Mouse (Mus musculus) CD4-positive helper T cell, adult 2 months (primary cell): Measurements from ENCODE around the gene Mphosph9.

ENCODE experiments used
- DNase-seq: peaks from one replicate; pipeline ENCODE4 v3.0.0-alpha.2; 2012; ENCODE audit warnings: low read depth, missing footprints, low spot score

Mphosph9 gene

DNA sequence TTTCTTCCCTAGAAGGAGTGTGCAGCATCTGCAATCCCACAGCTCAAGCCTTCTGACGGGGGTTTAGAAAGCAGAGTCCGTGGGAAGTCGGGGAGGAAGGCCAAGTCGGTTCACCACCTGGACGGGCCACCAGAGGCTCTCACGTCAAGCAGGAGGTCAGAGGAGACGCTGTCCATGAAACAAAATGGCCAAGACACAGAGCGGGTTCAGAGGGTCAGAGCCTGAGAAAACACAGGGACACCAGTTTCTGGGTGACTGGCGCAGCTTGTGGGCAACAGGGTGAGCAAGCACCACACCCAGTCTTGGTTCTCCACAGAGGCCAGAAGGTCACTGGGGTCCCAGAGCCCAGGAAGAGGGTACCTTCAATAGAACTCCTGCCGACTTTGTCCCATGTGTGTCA is 112.1 kb downstream of the Mphosph9 start:
- DNase-seq = no peak

DNA sequence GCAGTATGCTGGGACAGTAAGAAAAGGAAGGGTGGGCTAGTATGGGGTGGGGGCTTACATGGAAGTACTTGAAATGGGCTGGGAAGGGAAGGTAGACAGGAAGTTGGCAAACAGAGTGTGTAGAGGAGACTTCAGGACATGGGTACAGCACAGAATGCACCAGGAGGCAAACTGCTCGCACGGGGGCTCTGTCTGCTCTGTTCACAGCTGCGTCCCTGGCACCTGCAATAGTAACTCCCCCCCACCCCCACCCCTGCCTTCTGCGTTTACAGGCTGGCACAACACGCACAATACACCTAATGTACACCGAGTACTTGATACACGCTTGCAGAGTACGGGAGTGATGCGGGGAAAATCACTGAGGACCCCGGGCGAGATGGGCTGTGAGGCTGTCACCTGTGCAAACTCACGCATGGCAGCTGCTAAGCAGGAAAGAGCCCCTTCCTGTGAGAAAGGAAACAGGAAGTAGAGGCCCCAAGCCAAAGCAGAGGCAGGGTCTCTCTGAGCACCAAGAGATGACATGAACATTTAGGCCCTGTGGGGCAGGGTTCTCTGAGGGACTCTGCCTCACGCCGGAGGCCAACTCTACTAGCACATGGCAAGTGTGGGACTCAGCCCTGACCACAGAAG is 113.1 kb downstream of the Mphosph9 start:
- peak; percentile 77 for DNase-seq

DNA sequence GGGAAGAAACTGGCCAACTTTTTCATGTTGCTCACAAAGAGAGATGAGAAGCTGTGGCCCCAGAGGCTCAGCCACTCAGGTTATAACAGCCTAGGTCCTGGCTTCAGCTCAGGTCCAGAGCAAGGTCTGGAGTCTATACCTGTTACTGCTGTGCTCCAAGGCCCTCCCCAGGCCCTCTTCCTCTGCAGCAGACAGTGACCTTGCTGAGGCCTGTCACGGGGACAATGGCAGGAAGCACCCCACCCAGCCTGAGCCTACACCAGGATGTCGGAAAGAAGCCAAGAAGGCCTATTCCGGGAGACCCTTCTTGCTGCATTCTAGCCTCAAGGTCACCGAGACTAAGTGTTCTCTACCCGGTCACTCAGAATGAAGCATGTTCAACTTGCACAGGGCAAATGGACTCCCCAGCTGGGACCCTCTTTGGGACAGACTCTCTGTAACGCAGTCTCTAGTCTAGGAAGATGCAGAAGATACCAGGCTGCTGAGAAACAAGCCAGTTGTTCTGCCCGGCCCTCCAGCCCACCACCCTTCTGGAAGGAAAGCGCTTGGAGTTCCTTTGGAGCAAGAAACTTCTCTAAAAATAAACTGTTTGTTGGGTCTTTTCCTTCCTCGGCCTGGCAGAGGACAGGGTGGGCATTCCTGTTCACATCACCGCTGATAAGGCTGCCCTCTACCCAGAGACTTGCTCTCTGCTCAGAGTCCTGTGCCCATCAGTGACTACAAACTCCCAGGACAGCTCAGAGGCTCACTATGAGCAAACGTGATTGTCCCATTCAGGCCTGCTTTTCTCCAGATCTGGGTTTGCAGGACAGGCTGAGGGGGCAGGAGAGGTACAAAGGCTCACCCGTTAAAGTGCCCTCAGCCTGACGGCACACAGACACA is 113.9 kb downstream of the Mphosph9 start:
- peak; percentile 54 for DNase-seq

DNA sequence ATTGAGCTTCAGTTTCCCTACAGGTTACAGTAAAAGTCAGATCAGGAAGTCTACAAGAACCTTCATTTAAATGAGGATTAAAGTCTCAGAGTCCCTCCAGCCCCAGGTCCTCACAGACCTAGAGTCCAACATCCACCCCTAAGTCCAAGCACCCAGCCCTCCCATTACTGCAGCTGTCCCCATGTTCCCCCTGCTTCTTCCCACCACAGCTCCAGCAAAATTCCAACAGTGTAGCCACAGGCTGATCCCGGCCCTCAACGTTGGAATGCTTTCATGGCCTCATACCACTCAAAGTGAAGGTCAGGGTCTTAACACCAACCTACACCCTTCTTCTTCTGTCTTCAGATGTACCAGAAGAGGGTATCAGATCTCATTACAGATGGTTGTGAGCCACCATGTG is 116.1 kb downstream of the Mphosph9 start:
- DNase-seq = no peak

DNA sequence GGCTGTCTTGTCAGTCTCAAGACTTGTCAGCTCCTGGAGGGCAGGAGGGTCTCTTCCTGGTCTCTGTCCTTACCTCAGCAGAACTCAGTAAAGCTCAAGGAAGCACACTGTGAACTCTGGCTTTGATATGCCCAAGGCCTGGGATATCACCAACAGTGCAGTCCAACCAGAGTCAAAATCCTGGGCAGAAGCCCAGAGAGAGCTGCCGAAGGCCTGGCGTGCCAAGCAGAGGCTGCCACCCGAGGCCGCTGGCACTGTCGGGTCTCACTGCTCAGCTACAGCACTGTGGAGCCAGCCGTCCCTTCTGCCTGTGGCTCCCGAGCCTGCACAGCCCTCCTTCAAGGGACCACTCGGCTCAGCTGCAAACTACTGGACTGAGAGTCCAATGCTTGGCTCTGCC is 116.5 kb downstream of the Mphosph9 start:
- no peak for DNase-seq

DNA sequence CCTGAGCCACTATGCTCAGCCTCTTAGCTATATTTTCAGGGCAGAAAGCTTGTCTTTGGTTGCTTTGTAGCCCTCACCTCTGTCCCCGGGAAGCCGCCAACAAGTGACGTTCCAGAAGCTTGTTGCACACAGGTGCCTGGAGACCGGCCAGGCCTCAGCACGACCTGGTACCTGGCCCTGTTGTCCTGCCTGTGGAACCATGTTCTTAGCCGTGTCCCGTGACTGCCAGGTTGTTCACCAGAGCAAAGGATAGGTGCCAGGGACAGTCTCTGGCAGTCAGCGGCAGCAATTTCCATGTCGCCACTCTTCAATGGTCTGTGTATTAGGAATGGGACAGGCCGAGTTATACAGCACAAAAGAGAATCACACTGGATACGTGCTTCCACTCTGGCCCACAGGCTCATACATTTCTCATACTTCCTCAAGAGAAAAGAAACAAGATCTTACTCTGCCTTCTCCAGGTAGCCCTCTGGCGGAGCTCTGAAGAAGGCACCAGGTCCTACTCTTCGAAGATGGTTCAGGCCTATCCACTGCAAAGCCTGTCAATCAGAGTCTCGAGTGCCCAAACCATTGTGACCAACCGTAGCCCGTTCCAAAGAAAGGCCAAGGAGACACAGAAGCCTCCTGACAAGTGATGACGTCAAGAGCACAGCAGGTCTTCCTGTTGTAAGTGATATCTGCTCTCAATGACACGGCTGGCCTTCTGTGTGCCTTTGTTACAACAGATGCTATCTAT is 117.3 kb downstream of the Mphosph9 start:
- peak; percentile 44 for DNase-seq

DNA sequence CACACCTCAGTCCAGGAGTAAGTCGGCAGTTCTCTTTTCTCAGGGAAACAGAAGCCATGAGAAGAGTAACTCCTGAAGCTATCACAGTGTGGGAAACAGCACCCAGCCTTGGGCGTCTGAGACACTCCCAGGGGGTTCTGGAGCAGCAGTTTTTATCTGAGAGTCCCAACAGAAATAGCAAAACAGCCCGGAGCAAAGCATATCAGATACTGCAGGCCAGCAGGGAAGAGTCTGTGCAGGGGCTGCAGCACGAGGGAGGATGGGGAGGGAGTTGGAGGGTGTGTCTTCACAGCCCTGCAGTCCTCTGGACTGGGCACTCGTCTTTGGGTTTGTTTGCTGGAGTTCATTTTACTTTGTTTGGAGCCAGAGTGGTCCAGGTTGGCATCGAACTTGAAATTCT is 117.9 kb downstream of the Mphosph9 start:
- no peak for DNase-seq

DNA sequence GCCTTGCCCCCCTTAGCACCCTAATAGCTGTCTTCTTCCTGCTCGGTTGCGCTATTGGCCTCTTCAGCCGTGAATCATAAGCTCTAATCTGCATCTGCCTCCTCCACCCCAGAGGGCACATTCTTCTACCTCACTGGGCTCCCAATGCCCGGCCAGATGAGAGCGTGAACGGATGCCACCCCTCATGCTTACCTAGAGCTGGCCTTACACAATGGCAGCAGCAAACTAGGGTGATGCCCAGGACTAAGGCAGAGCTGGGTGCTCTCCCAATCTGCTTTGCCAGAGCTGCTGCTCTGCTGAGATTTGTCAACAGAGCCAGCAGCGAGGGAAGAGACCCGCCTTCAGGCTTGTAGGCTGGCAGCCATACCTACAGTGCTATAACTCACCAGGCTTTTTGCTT is 119.7 kb downstream of the Mphosph9 start:
- no peak for DNase-seq

DNA sequence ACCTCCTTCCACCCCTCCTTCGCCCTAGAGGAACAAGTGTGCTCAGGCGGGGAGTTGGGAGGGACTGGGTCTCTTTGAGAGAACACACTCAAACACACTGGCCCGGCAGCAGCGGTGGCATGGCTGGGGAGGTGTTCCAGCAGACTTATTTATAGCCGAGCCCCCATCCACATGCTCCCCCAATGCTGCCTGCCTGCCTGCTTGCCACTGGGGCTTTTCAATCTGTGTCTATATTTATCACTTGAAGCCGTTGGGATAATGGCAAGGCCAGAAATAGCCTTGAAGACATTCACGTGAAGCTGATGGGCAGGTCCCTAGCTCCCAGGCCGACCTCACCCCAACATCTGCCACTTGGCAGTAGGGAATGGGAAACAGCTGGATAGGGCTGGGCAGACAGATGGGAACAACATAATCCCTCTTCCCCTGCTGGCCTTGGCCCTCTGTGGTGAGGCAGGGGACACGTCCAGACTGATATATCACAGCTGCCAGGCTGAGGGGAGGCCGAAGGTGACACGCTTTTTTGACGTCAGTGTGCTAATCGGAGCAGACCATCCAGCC is 121.2 kb downstream of the Mphosph9 start:
- DNase-seq = no peak

DNA sequence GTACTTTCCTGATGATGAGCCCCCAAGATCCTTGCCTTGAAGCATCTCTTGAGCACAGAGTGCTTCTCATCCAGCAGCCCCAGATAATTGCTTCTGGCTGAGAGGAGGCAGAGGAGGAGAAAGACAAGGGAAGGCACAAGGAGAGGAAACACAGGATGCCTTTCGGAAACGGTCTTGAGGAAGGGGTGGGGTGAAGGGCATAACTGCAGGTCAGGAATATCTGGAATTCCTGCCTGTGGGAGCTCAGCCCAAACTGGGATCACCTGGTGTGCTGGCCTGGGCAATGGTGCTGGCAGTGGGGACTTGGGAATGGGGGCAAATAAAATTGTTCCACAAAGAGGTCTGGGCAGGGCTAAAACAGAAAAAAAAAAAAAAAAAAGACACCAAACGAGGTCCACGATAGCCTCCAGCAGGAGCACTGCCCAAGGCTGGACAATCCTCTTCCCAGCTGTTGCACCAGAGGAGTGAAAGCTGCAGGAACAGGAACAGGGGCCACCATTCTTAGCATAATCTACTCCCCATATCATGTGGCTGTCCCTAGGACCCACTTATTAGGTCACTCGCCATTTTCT is 121.9 kb downstream of the Mphosph9 start:
- DNase-seq = no peak

DNA sequence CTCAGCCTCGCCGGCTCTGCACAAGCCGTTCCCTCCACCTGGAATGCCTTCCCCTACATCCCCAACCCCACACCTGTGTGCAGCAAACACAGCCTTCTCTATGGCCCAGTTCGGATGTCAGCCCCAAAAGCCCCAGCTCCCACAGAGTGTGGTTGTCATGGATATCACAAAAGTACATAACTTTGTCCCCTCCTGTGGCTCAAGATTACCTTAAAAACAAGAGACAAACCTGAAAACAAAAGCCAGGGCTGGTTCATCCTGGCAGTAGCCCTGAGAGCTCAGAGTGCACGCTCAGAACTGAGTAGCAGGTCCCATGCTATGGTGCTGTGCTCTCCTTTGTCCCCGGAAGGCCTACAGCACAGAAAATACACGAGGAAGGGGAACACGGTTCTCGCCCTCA is 122.6 kb downstream of the Mphosph9 start:
- DNase-seq = no peak

DNA sequence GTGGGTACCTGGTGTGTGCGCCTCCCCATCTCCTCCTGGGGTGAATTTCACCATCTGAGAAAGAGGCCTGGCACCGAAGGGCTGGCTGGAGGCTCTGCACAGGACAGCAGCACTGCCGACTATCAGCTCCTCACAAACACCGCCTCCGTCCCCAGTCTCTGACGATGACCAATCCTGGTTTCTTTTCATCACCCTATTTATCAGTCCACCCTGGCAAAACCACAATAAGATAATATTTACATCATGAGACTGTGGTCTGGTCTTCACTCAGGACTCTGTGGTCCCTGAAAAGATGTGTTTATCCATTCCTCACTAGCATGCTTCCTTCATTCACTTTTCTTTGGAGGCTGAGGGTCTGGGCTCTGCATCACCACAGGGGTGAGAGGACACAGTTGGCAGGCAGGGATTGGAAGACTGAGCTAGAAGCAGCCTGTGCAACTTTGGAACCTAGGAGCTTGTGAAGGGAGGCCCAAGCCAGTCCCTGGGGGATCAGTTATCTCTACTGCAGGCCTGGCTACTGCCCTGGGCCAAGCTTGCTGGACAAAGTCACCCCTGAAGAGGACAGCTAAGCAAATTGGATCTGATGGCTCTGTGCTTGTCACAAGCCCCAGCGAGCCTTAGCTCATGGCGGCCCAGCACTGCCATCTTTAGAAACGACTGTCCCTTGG is 123.5 kb downstream of the Mphosph9 start:
- DNase-seq = no peak

DNA sequence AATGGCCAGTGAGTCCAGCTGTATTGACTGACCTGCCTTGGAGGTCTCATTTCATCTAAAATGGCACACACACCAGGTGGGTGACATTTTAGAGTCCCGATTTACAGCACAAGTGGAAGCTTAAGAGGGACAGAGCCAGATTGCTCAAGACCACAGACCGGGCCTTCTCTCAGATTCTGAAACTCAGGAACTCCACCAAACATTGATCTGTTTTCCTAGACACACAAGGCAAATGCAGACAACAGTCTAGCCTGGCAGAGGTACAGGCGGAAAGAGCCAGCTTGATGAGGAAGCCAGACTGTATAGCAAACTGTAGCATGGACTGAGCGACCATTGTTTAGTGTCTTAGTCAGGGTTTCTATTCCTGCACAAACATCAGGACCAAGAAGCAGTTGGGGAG is 124.5 kb downstream of the Mphosph9 start:
- DNase-seq = no peak

DNA sequence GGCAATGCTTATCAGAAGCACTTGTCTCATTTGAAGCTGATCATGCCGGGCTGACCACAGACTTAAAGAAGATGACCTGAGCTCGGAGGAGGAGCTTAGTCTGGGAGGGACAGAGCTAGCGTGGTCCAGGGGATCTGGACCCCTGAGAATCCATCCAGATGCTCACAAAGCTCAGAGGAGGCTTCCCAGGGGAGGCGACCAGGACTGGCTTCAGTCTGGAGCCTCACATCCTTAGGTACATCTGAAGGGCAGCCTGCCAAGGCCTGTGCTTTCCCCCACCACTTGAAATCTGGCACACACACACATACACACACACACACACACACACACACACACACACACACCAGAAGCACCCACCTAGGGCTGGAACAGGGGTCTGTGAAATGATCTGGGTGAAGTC is 125.7 kb downstream of the Mphosph9 start:
- DNase-seq = no peak

DNA sequence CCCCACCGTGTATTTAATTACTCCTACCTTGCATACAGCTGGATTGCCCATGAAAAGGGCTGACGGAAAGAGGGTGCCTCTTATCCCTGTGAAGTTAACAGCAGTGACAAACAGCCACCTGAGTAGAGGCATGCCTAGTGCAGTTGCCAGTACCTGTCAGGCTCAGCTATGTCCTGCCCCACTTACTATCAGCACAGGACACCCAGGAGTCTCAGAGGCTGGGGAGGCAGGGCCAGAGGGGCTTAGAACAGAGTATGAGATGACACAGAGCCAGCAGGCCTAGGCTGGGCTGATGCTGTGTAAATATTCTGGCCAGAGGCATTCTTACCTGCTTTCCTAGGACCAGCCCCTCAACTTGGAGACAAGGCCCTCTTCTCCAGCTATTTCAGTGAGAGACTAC is 126.2 kb downstream of the Mphosph9 start:
- DNase-seq = no peak
